Mouse (Mus musculus): ENCODE results near the gene 1700017D01Rik.
A peak's percentile ranks its signal among the peaks of the same experiment; 100 is the strongest.
"Not testable (repeated sequence)": the region's sequence is repeated elsewhere in the genome, so short reads cannot be mapped to it uniquely, and the experiment has no call there.

1700017D01Rik gene

GRCm38 (mm10) chr19:11130776-11131175 is at the start of gene 1700017D01Rik:
Gene 1700017D01Rik, minus strand, starts transcription at chr19:11130876.
- DNase-seq (ENCODE audit: low spot score): not testable (repeated sequence)

GRCm38 (mm10) chr19:11177464-11177863 is 46.8 kb upstream of the 1700017D01Rik start:
- no peak for DNase-seq (ENCODE audit: low spot score)

DNA sequence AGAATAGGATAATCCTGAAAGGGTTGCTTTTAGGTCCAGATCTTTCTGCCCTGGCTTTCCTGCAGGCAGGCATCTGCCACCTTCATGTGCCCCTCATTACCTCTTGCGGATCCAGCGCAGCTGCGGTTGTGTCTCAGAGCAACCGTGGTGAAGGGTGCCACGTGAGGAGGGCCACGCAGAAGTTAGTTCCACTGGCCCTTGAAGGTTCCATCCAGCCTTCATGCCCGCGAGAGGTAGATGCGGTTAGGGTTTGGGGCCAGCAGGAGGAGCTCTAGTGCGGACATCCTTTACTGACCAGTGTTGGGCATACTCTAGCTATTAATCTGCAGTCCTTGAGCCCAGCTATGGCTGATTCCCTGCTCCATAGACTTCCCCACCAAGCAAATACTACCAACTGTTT is 34.5 kb upstream of the 1700017D01Rik start, which contains the start of gene 1700025F22Rik:
1700025F22Rik (minus strand) TSS at position 149 of the 400 bp plus-strand sequence.
- DNase-seq (ENCODE audit: low spot score): peak; percentile 41

GRCm38 (mm10) chr19:11157890-11158289 is 27.2 kb upstream of the 1700017D01Rik start:
- not testable (repeated sequence) for DNase-seq (ENCODE audit: low spot score)

DNA sequence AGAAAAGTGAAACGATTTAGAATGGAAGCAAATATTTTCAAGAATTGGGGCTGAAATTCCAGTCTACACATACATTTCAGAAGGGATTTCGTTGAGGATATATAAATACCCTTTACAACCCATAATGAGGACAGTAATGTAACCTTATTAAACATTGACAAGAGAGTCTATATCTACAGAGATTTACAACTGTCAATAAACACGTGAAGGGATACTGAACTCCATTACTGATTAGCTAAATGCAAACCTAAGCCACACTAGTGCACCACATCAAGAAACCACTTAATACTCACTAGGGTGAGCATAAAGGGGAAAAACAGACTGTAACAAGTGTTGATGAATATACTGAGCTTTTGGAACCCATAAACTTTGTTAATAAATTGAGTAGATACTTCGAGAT is 4.7 kb upstream of the 1700017D01Rik start:
- no peak for DNase-seq (ENCODE audit: low spot score)

DNA sequence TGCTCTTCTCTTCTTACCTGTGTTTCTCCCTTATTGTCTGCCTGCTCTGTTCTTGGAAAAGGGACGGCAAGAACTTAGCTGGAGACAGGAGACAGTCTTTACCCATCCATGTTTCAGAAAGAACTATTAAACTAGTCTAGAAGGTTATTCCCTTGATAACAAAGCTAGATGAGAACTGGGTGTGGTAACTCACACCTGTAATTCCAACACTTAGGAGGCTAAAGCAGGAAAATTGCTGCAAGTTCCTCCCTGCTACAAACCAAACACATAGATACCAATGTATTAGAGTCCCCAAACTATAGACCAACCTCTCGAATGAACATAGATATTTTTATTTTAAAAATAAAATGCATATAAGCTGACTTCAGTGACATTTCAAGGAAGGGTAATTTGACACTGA is 4.2 kb upstream of the 1700017D01Rik start:
- no peak for DNase-seq (ENCODE audit: low spot score)

GRCm38 (mm10) chr19:11129702-11130101 is 974 bp downstream of the 1700017D01Rik start:
- no peak for DNase-seq (ENCODE audit: low spot score)

- DNase-seq (ENCODE audit: low spot score): peak; percentile 52
Observed at GRCm38 (mm10) chr19:11121016-11121420, 9.7 kb downstream of the 1700017D01Rik start.

DNA sequence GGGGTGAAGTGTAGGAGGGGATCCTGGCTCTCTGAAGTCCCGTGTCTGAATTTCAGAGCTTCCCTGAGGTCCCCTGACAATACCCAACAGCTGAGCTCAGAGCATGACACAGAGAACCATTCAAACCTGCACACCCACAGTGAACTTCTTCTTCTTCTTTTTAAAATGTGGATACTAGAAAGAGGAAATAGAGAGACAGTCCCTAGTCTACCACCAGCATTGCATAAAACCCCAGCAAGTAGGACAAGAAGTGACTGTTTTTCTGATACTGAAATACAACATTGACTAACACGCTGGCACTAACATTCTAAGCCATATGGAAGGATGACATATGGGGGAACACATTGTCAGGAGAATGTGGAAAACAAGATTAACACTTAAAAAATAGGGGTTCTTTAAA is 11.3 kb downstream of the 1700017D01Rik start:
- DNase-seq (ENCODE audit: low spot score): no peak

DNA sequence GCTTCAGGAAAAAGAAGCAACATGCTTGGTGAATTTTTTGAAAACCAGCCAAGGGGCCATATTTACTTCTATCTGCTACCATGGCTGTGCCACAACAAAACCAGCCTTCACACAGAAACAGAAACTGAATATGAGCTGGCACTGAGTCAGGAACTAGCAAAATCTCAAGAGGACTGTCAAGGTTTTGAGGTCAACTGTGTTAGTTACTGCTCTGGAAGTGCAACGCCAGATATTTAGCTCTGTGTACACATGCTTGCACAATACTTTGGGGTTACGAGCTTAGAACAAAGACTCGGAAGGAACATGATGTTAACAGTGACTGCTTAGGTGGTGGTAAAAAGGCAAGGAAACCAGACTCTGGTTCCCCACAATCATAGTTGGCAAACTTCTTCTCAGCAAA is 22.9 kb downstream of the 1700017D01Rik start:
- no peak for DNase-seq (ENCODE audit: low spot score)

DNA sequence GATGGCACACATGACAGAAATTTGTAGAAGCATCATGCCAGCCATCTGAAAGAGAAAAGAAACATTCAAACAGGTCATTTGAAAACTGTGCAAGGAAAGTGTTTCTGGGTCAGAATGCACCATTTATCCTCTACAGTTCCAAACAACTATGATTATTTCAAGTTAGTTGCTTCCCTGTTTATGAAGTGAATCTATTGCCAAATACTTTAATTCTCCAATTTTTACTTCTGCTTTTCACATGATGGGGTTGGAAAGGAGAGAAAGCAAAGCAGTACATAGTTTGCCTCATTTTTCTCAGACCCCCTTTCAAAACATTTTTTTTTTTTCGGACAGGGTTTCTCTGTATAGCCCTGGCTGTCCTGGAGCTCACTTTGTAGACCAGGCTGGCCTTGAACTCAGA is 28.8 kb downstream of the 1700017D01Rik start:
- DNase-seq (ENCODE audit: low spot score): no peak

DNA sequence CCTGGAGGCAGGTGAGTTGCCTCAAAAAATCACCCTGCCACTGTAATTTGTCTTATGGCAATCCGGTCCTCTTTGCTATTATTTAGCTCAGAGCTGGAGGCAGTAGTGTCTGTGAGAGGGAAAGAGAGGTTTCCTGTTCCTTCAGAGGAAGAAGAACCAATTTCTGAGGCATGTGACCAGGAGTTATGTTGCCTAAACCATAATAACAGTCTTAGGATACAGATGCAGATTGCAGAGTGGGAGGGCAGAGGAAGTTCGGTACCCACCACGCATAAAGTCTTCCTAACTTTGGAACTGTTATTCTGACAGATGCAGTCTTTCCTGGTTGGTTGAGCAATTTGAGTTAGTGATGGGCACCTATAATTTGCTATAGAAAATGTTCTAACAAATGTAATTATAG is 32.3 kb downstream of the 1700017D01Rik start:
- no peak for DNase-seq (ENCODE audit: low spot score)

- DNase-seq (ENCODE audit: low spot score): not testable (repeated sequence)
Observed at GRCm38 (mm10) chr19:11092131-11092530, 38.5 kb downstream of the 1700017D01Rik start.

DNA sequence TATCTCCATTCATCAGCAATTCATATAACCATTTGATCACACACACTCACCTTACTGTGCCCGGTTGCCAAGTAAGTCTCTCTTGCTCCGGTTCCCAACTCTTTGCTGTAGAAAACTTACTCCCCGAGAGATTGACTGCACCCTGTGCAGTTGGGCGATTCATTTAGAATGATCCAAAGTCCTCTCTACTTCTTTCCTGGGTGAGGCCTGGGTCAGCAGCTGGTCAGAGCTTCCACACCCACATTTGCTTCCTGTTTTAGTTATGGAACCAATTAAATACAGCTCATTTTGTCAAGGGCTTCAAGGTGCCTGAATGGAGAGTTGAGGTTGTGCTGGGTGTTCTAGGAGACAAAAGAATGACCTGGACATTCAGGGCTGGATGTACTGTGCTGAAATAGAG is 49.7 kb downstream of the 1700017D01Rik start, which contains the start of gene Ms4a8a:
Ms4a8a (minus strand) TSS at position 169 of the 400 bp plus-strand sequence.
- no peak for DNase-seq (ENCODE audit: low spot score)

DNA sequence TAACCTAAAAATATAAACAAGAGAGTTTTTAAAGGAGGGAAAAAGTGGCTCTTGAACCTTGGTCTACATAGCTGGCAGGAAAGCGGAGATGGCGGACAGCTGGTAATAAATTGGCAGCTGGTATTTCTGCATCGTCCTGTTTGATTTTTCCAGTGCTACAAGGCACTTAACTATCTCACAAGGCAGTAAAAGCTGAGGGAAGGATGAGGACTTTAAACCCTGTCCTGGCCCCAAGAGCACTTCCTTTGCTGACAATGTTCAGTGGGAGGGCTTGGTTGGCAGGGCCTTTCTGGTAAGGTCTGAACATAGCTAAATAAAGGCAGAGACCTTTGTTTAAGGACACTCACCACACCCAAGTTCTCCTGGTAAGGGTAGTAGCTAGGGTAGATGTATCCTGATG is 60.3 kb downstream of the 1700017D01Rik start:
- DNase-seq (ENCODE audit: low spot score): no peak

DNA sequence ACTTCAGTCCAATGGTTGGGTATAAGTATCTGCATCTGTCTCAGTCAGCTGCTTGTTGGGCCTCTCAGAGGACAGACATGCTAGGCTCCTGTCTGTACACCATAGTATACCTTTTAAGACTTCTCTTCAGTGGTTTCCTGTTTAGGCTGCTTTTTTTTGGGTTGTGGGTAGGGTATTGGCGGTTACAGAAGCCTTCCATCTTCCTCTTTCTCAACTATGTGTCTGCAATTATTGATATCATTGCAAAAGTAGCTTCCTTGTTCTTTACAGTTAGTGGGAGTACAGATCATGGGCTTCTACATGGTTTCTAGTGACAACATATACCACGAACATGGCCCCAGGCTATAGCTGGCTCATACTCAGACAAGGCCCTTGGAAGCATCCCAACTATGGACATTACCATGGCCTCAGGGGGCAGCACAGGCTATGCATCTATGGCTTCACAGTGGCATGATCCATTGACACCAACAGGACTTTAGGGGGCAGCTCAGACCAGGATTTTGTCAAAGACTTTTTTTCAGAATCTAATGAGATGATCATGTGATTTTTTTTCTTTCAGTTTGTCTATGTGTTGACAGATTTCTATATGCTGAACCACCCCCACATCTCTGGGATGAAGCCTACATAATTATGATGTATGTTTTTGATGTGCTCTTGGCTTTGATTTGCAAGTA is 65.3 kb downstream of the 1700017D01Rik start:
- DNase-seq (ENCODE audit: low spot score): no peak

DNA sequence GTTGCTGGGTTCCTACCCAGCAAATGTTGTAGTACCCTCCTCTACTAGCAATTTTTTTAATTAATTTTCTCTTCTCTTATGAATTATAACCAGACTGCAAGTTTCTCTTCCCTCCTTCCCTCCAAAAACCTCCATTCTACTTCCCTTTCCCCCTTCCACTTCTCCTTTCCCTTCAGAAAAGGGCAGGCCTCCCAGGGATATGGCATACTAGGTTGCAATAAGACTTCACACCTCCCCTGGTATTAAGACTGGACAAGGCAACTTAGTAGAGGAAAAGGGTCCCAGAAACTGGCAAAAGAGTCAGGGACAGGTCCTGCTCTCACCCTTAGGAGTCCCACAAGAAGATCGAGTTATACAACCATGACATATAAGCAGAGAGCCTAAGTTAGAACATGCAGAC is 69.8 kb downstream of the 1700017D01Rik start:
- no peak for DNase-seq (ENCODE audit: low spot score)

DNA sequence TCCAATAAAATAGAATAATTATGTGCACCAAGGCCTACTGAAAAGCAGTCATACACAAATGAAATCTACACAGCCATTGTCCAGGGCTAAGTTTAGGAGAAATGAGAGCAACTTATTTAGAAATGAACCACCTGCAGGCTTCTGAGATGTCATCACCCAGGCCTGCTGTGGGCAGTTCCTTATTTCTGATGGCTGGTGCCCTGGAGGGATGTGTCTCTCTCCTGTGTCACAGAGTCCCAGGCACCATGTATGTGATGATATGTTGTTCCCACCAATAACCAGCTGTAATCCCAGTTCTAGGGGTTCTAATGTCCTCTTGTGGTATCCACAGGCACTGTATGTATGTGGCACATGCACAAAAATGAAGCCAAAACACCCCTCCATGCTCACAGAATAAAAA is 70.7 kb downstream of the 1700017D01Rik start:
- DNase-seq (ENCODE audit: low spot score): no peak

GRCm38 (mm10) chr19:11055700-11056099 is 75.0 kb downstream of the 1700017D01Rik start:
- DNase-seq (ENCODE audit: low spot score): not testable (repeated sequence)

GRCm38 (mm10) chr19:11053277-11053676 is 77.4 kb downstream of the 1700017D01Rik start:
- DNase-seq (ENCODE audit: low spot score): no peak

DNA sequence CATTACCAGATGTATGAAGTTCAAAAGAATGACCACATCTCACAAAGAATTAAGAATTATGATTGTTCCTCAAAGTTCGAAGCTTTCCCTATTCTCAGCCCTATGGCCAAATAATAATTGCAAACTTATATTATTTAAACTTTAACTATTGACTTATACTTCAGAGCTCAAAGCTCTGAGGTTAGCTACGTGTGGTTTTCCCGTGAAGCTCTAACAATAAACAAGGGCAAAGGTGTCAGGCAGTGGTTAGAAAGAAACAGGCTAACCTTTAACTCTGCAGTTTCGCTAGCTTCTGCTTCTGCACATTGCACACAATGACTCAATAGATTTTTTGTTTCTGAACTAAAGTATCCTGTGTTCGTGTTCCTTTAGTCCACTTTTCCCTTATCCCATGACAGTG is 77.8 kb downstream of the 1700017D01Rik start:
- DNase-seq (ENCODE audit: low spot score): no peak

DNA sequence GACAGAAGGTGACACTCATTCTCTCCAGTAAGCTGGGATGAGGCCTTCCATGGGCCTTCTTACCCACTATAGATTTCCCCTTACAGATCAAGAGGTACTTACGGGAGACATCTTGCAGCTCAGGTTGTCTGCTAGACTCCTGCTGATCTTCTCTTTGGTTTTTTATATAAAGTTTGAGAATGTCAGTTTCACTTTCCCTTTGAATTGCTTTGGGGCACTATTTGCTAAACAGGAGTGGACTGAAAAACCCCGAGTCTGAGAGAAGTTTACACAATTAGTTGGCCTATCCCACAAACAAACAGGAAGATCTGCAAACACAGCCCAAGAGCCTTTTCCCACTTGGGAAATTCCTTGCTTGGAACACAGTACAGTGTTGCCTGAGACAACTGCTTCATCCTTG is 80.4 kb downstream of the 1700017D01Rik start:
- no peak for DNase-seq (ENCODE audit: low spot score)

- DNase-seq (ENCODE audit: low spot score): no peak
Observed at GRCm38 (mm10) chr19:11049426-11049825, 81.2 kb downstream of the 1700017D01Rik start.

DNA sequence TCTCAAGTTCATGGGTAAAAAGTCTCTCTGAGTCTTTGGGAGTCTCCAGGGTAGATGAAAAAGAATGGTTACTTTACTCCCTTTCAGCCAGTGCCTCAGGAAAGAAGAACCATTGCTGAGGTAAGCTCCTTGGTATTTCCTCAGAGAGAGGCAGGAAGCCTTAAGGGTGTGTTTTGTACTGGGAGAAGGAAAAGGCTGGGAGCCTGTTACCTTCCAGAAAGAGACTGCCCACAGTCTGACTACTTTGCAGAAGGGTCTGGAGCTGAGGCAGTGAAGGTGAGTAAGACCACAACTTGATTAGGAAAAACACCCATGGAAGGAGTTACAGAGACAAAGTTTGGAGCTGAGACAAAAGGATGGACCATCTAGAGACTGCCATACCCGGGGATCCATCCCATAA is 82.2 kb downstream of the 1700017D01Rik start:
- DNase-seq (ENCODE audit: low spot score): no peak
